Mouse (Mus musculus) frontal cortex, adult (tissue): ENCODE data around the gene Gpat3.

ENCODE experiments used
- ATAC-seq: cut with Nextera tagmentation; 2 replicates; pipeline ENCODE4 v1.9.2; 2017; ENCODE audit warnings: mild to moderate bottlenecking, moderate library complexity, mixed read lengths; ENCODE audit not compliant: low TSS enrichment

Gene Gpat3

GRCm38 (mm10) chr5:100845485-100845847, at the start of gene Gpat3:
TSS of gene Gpat3 (plus strand) at chr5:100845713.
- ATAC-seq: peak; percentile 75

- ATAC-seq: peak; percentile 99
These were observed 47.2 kb upstream of the Gpat3 start, which contains the start of the genes Helq and Mrps18c for GRCm38 (mm10) chr5:100798165-100798860. TSS of gene Helq (minus strand) at chr5:100798598. TSS of gene Mrps18c (plus strand) at chr5:100798627.

GRCm38 (mm10) chr5:100818341-100818740, 27.2 kb upstream of the Gpat3 start:
- no peak for ATAC-seq

GRCm38 (mm10) chr5:100819568-100820480, 25.7 kb upstream of the Gpat3 start:
- ATAC-seq: no peak

GRCm38 (mm10) chr5:100820483-100821184, 24.9 kb upstream of the Gpat3 start, which contains the start of gene Abraxas1:
TSS of gene Abraxas1 (minus strand) at chr5:100820965.
- peak; percentile 100 for ATAC-seq

- no peak for ATAC-seq
These were observed 24.1 kb upstream of the Gpat3 start for GRCm38 (mm10) chr5:100821375-100821774.

- no peak for ATAC-seq
These were observed 22.7 kb upstream of the Gpat3 start for GRCm38 (mm10) chr5:100822826-100823225.

- peak; percentile 62; the same call in 1 of the 2 replicates for ATAC-seq
These were observed 19.5 kb upstream of the Gpat3 start for GRCm38 (mm10) chr5:100825975-100826374.

GRCm38 (mm10) chr5:100826531-100826930, 19.0 kb upstream of the Gpat3 start:
- ATAC-seq: peak; percentile 74; the same call in 1 of the 2 replicates

GRCm38 (mm10) chr5:100828701-100829100, 16.8 kb upstream of the Gpat3 start:
- no peak for ATAC-seq

GRCm38 (mm10) chr5:100832680-100833079, 12.8 kb upstream of the Gpat3 start:
- ATAC-seq: no peak

- ATAC-seq: no peak
These were observed 11.7 kb upstream of the Gpat3 start for GRCm38 (mm10) chr5:100833841-100834240.

- ATAC-seq: 0 out of 2 replicates have a peak, but pooled peaks have one; percentile 34
These were observed 9.5 kb upstream of the Gpat3 start for GRCm38 (mm10) chr5:100835862-100836538.

GRCm38 (mm10) chr5:100837907-100838306, 7.6 kb upstream of the Gpat3 start:
- no peak for ATAC-seq

GRCm38 (mm10) chr5:100844485-100844884, 1.0 kb upstream of the Gpat3 start:
- ATAC-seq: no peak

- peak; percentile 73 for ATAC-seq
These were observed 510 bp downstream of the Gpat3 start for GRCm38 (mm10) chr5:100845848-100846598.

- ATAC-seq: peak; percentile 64
These were observed 1.0 kb downstream of the Gpat3 start for GRCm38 (mm10) chr5:100846599-100846920.

- no peak for ATAC-seq
These were observed 1.6 kb downstream of the Gpat3 start for GRCm38 (mm10) chr5:100847143-100847542.

GRCm38 (mm10) chr5:100853963-100854362, 8.4 kb downstream of the Gpat3 start:
- ATAC-seq: no peak

GRCm38 (mm10) chr5:100856552-100856951, 11.0 kb downstream of the Gpat3 start:
- ATAC-seq: no peak
